Mouse (Mus musculus) ovary, postnatal 14 days (tissue): ENCODE measurements around the gene Qrich1.
"Not testable (repeated sequence)": the region's sequence is repeated elsewhere in the genome, so short reads cannot be mapped to it uniquely, and the experiment has no call there.

Experiments used
- DNase-seq: peaks from one replicate; pipeline ENCODE4 v3.0.0; 2022; ENCODE audit warnings: low spot score

Gene Qrich1

DNA sequence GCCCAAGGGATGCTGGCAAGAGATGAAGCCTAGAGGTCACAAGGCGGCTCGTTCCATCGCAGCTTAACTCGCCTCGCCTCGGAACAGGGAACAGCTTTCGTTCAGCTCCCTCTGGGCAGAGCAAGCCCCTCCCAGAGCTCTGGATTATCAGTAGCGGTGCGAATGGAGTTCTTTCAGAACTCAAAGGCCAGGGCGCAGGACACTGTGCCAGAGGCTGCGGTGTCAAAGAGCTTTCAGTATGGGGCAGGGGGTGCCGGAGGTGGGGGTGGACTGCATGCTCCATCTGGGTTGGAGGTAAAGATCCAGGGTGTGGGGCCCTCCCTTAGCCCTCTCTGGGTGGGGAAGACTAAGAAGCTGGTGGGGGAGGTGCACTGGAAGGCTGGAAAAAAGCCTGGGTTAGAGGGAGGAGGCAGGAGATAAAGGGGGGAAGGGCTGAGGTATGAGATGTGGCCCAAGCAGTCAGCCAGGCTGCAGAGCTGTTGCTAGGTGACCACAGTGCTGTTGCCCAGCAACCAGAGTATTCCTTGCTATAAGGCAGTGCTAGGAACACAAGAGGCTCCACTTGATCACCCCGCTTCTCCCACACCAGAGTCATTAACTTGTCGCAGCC is 71.1 kb downstream of the Qrich1 start:
- DNase-seq: peak; percentile 67

DNA sequence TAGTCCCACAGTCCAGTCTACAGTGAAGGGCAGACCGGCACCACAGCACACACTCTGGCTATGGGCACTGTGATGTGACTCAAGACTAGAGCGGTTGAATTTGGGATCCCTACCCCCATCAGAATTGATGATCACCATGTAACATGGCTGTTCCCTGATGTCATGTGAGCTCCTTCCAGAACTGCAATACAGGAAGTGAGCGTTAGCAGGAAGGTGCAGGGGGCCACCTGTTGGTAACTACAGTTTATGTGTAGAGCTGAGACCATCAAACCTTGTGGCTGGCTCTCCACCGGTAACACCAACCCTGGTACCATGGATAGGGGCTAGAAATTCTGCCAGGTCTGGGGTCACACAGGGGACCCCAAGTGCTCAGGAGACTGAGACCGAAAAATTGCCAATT is 72.6 kb downstream of the Qrich1 start:
- no peak for DNase-seq

DNA sequence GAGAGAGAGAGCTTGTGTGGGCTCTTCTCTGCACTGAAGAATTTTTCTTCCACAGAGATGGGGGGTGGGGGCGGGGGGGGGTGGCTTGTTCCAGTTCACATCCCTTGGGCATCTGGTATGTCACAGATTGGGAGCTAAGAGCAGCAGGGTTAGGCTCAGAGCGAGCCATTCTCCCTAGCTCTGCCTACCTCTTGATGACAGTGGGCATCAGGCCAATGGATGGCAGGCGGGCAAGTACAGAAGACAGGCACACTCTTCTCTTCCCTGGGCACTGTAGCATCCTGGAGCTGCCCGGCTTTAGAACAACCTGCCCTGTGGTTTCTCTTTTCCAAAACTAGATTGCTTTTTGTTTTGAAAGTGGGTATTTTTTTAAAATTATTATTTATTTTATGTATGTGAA is 74.9 kb downstream of the Qrich1 start:
- DNase-seq: no peak

DNA sequence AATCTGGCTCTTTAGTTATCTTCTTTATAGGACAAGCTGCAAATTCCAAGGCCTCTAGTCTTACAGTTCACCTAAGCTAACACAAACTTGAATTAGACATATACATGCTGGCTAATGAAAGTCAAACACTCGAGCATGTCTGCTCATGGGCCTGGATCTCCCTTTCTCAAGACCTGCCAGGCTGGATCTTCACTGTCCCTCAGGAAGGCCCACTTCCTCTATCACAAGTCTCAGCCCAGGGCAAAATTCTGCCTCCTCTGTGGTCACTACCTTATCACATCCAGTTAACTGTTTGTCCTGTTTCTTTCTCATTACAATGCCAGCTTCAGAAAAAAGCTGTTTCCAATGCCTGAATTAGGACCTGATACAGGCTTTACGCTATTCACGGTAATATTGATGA is 77.7 kb downstream of the Qrich1 start:
- DNase-seq: no peak

DNA sequence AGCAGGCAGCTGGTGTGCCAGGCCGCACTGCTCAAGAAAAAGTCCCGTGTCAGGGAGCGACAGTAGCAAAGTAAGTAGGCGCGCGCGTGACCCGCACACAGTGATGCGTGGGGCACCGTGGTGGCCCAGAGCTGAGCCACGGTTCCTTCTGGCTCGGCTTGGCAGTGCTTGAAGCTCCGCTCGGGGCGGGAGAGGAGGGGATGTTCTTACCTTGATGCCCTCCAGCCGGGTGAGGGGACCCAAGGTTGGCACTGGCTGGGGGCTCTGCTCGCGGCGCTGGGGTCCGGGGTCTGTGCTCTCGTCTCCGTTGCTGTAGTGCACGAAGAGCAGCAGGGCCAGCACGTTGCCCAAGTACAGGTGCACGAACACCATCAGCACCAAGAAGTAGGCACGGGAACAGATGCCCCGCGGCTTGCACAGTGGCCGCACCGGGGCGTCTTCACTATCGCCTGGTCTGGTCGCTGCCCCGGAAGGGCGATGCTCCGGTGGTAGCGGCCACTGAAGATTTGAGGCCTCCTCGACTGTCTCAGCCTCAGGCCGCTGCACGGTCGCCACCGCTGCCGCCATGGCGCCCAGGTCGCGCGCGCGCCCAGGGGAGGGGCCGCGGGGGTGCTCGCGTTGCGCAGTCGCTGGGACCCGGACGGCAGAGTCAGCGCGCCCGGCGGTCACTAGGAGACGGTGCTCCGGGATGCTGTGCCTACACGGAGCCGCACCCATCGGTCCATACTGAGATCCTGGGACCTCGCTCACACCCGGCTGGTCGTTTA is 80.6 kb downstream of the Qrich1 start, which contains the start of gene P4htm:
TSS of gene P4htm (minus strand) at position 670 of the 767 bp plus-strand sequence.
- DNase-seq: peak; percentile 39

DNA sequence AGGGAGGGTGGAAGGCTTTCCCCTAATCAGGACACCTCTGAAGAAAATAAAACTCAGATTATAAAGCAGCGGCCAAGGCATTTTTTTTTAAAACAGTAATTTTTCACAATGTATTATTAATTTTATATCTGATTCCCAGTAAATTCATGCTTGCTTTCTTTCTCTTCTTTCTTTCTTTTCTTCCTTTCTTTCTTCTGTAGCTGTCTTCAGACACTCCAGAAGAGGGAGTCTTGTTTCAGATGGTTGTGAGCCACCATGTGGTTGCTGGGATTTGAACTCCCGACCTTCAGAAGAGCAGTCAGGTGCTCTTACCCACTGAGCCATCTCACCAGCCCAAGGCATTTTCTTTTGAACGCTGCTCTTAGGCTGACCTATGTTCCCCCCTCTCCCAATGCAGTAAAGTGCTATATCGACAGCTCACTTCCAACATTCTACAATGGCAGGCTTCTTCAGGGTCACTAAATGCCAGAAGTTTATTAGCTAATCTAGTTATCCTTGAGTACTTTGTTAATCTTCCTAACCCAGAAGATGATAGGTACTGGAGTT is 82.5 kb downstream of the Qrich1 start:
- no peak for DNase-seq

DNA sequence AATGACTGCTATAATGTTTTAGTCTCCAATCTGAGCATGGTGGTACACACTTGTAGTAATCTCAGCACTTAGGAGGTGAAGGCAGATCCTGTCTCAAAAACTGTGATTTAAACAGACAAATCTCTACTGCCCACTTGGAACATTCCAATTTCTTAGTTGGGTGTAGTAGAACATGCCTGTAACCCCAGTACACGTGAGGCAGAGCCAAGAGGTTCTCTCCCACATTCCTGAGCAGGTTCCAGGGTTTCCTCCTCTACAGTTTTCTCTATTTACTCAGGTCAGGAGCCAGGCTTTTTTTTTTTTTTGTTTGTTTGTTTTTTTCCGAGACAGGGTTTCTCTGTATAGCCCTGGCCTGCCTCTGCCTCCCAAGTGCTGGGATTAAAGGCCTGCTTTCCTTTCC is 83.4 kb downstream of the Qrich1 start:
- no peak for DNase-seq

DNA sequence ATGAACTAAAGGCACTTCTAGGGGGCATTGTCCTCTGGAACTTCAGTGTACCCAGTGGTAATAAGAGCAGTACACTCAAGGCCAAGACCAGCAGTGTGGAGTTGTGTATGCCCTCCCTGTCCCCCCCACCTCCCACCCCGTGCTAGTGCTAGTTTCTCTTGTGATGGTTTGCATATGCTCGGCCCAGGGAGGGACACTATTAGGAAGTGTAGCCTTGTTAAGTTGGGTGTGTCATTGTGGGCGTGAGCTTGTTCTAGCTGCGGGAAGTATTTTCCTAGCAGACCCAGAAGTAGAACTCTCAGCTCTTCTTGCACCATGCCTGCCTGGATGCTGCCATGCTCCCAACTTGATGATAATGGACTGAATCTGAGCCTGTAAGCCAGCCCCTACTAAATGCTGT is 85.4 kb downstream of the Qrich1 start:
- no peak for DNase-seq

DNA sequence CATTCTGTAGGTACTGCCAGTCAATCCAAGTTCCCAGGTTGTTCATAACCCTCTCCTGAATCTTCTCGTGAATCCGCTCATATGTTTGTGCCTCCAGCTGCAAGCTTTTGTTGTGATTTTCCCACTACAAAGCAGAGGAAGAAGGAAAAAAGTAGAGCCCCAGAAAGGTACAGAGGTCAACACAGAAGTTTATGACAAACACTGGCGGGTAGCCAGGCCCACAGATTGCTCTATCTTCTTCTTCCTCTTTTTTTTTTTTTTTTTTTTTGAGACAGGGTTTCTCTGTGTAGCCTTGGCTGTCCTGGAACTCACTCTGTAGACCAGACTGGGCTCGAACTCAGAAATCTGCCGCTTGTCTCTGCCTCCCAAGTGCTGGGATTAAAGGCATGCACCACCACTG is 91.3 kb downstream of the Qrich1 start:
- not testable (repeated sequence) for DNase-seq

DNA sequence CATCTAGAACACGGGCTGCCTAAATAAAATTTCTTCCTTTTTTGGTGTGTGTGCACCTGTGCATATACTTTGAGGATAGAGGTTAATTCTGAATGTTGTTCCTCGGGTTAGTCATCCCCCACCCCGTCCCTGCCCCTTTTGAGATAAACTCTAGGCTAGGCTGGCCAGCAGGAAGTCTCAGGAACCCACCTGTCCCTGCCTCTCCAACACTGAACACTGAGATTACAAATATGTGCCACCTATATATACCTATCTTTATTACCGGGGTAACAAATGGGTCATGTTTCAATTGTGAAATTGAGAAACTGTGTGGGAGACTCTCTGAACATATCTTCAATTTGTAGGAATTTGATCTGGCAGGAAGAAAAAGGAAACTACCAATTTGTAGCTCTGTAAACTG is 92.3 kb downstream of the Qrich1 start:
- no peak for DNase-seq
